Mouse (Mus musculus) lung, embryonic 14.5 days (tissue): ENCODE results near the gene Gm20721. TPM values are rescaled to one million over a fixed set of nuclear protein-coding genes. Genes with fewer than 3 reads are reported as not detected.
A peak's percentile ranks its signal among the peaks of the same experiment; 100 is the strongest.

Source experiments
- ATAC-seq: fragments of 200-750 bp; cut with Nextera tagmentation; 2 replicates; pipeline ENCODE4 v1.8.0; 2017; ENCODE audit warnings: mild to moderate bottlenecking, moderate TSS enrichment, moderate library complexity; ENCODE audit not compliant: insufficient read depth
- DNase-seq: peaks from one replicate; pipeline ENCODE4 v3.0.0-alpha.2; 2015
- H3K27ac ChIP-seq: fragments of 300-500 bp; sonication (generic); 2 replicates; pipeline ENCODE4 v1.5.1; 2014; ENCODE audit warnings: low read depth, mild to moderate bottlenecking, moderate library complexity
- H3K27me3 ChIP-seq: fragments of 300-500 bp; sonication (generic); 2 replicates; pipeline ENCODE4 v1.6.1; 2014; ENCODE audit warnings: low read length, control low read depth; ENCODE audit not compliant: insufficient read depth
- H3K36me3 ChIP-seq: fragments of 300-500 bp; sonication (generic); 2 replicates; pipeline ENCODE4 v1.6.1; 2014; ENCODE audit warnings: control low read depth; ENCODE audit not compliant: insufficient read depth
- H3K4me1 ChIP-seq: fragments of 300-500 bp; sonication (generic); 2 replicates; pipeline ENCODE4 v1.6.1; 2014; ENCODE audit warnings: antibody characterized with exemption, control low read depth; ENCODE audit not compliant: insufficient read depth
- H3K4me2 ChIP-seq: fragments of 300-500 bp; sonication (generic); 2 replicates; pipeline ENCODE4 v1.6.1; 2014; ENCODE audit warnings: mild to moderate bottlenecking
- H3K4me3 ChIP-seq: fragments of 300-500 bp; sonication (generic); 2 replicates; pipeline ENCODE4 v1.5.1; 2014; ENCODE audit warnings: low read depth, low read length
- H3K9ac ChIP-seq: fragments of 300-500 bp; sonication (generic); 2 replicates; pipeline ENCODE4 v1.6.1; 2014
- H3K9me3 ChIP-seq: fragments of 300-500 bp; sonication (generic); 2 replicates; pipeline ENCODE4 v1.6.1; 2016; ENCODE audit warnings: low read depth, low read length, control low read depth
- CTCF ChIP-seq: IDR thresholded peaks from 2 replicates; pipeline ENCODE4 v1.5.1; 2016; ENCODE audit warnings: antibody characterized with exemption, low read depth
- WGBS: fragments of 180-500 bp; shearing (Covaris S2); extraction: QIAGEN DNeasy Blood & Tissue Kit; methylation state at CpG from one replicate; pipeline ENCODE4 v1.1.7; 2014; 5-methylcytosine and 5-hydroxymethylcytosine counted together
- polyA plus RNA-seq: library from polyadenylated mRNA; unstranded; fragments of >200 nt; fragmentation: Nextera tagmentation; extraction: Ambion mirVana; gene quantifications from 2 replicates; pipeline ENCODE4 v1.2.1, GENCODE M21; 2014

Gene Gm20721
- polyA plus RNA-seq, 1 experiment from 2014 or later = 11.3 TPM

- Histone ChIP-seq H3K4me2 (no peak overlapping the region), H3K27me3 (no peaks in the 10 kb centered on the region), H3K27ac (peak overlapping the region; percentile 24; the same call in 1 of the 2 replicates), H3K9me3 (no peaks in the 10 kb centered on the region), H3K4me1 (peaks cover 30% of the 10 kb centered on the region), H3K4me3 (no peak overlapping the region), H3K9ac (no peak overlapping the region), H3K36me3 (peaks cover 57% of the 10 kb centered on the region)
- WGBS = 90% methylated on average over 16 of the region's 16 CpGs
- DNase-seq (no peak), ATAC-seq (no peak)
- TF ChIP-seq CTCF = no peak
Observed at GRCm38 (mm10) chr2:174344996-174345395, 1.5 kb downstream of the Gm20721 start.

- Histone ChIP-seq H3K4me3 (no peak overlapping the region), H3K9ac (no peak overlapping the region), H3K27ac (peak overlapping the region; percentile 83), H3K4me1 (peaks cover 30% of the 10 kb centered on the region), H3K27me3 (no peaks in the 10 kb centered on the region), H3K4me2 (peak overlapping the region; percentile 29), H3K9me3 (no peaks in the 10 kb centered on the region), H3K36me3 (peaks cover 62% of the 10 kb centered on the region)
- ATAC-seq (peak; percentile 80), DNase-seq (peak; percentile 96)
- TF ChIP-seq CTCF = no peak
- 5% methylated on average over 3 of the region's 3 CpGs for WGBS
Observed at GRCm38 (mm10) chr2:174344003-174344655, 2.4 kb downstream of the Gm20721 start.

GRCm38 (mm10) chr2:174343566-174343965 lies 2.9 kb downstream of the Gm20721 start:
- ATAC-seq (no peak), DNase-seq (no peak)
- no peak overlapping the region; the same call in 1 of the 2 replicates for H3K9ac ChIP-seq
- H3K27me3 ChIP-seq = no peaks in the 10 kb centered on the region
- H3K36me3 ChIP-seq = peaks cover 63% of the 10 kb centered on the region
- TF ChIP-seq CTCF = no peak
- H3K4me1 ChIP-seq = peaks cover 30% of the 10 kb centered on the region
- H3K9me3 ChIP-seq = no peaks in the 10 kb centered on the region
- 12% methylated on average over 1 of the region's 1 CpGs for WGBS
- H3K4me3 ChIP-seq = no peak overlapping the region
- H3K27ac ChIP-seq = peak overlapping the region; percentile 83
- H3K4me2 ChIP-seq = peak overlapping the region; percentile 29

- no peak for TF ChIP-seq CTCF
- H3K36me3 ChIP-seq = peaks cover 63% of the 10 kb centered on the region
Observed at GRCm38 (mm10) chr2:174342793-174343400, 3.6 kb downstream of the Gm20721 start.

GRCm38 (mm10) chr2:174340893-174341580 lies 5.5 kb downstream of the Gm20721 start:
- Histone ChIP-seq H3K27me3 (no peaks in the 10 kb centered on the region), H3K36me3 (peaks cover 63% of the 10 kb centered on the region), H3K9ac (no peak overlapping the region), H3K27ac (no peak overlapping the region), H3K4me1 (peaks cover 34% of the 10 kb centered on the region), H3K4me3 (no peak overlapping the region), H3K4me2 (no peak overlapping the region), H3K9me3 (no peaks in the 10 kb centered on the region)
- WGBS = 72% methylated on average over 4 of the region's 4 CpGs
- ATAC-seq = no peak
- no peak for DNase-seq
- TF ChIP-seq CTCF = no peak

More at GRCm38 (mm10) chr2:174342793-174343400, 3.6 kb downstream of the Gm20721 start:
- Histone ChIP-seq H3K27me3 (no peaks in the 10 kb centered on the region), H3K4me3 (no peak overlapping the region), H3K27ac (peak overlapping the region; percentile 83; the same call in 1 of the 2 replicates), H3K9me3 (no peaks in the 10 kb centered on the region), H3K4me2 (peak overlapping the region; percentile 29; the same call in 1 of the 2 replicates), H3K9ac (no peak overlapping the region; the same call in 1 of the 2 replicates), H3K4me1 (peaks cover 30% of the 10 kb centered on the region)
- 52% methylated on average over 8 of the region's 8 CpGs for WGBS
- DNase-seq (no peak), ATAC-seq (no peak)

GRCm38 (mm10) chr2:174340229-174340892 lies 6.2 kb downstream of the Gm20721 start:
- H3K4me2 ChIP-seq = no peak overlapping the region
- H3K9me3 ChIP-seq = no peaks in the 10 kb centered on the region
- DNase-seq = no peak
- WGBS = 89% methylated on average over 3 of the region's 3 CpGs
- no peaks in the 10 kb centered on the region for H3K27me3 ChIP-seq
- H3K9ac ChIP-seq = no peak overlapping the region
- TF ChIP-seq CTCF = no peak
- H3K36me3 ChIP-seq = peaks cover 63% of the 10 kb centered on the region
- H3K4me3 ChIP-seq = no peak overlapping the region
- no peak overlapping the region for H3K27ac ChIP-seq
- peaks cover 34% of the 10 kb centered on the region for H3K4me1 ChIP-seq
- no peak for ATAC-seq
